Mouse (Mus musculus) ES-Bruce4 (cell line): ENCODE measurements around the gene Ralb.

Source experiments
- CTCF ChIP-seq: IDR thresholded peaks from one replicate; pipeline ENCODE4 v1.8.1; 2011; ENCODE audit warnings: low read depth, low read length
- EP300 ChIP-seq: IDR thresholded peaks from 2 replicates; pipeline ENCODE4 v1.6.1; 2011; ENCODE audit warnings: low read depth, low read length; ENCODE audit not compliant: insufficient read depth
- POLR2A ChIP-seq: IDR thresholded peaks from one replicate; pipeline ENCODE4 v1.8.1; 2011; ENCODE audit warnings: low read length; ENCODE audit not compliant: insufficient read depth

- TF ChIP-seq CTCF: no peak
- no peak for TF ChIP-seq EP300
- TF ChIP-seq POLR2A: no peak
These were observed 16.5 kb downstream of the Ralb start for GRCm38 (mm10) chr1:119487917-119488590.
